Mouse (Mus musculus) T-cell, adult 66 days (primary cell): ENCODE results near the gene Aldh3a1. TPM values are rescaled to one million over a fixed set of nuclear protein-coding genes. Genes with fewer than 3 reads are reported as not detected.

ENCODE experiments used
- total RNA-seq, 2 experiments: library from RNA; stranded (reverse); gene quantifications; 3 replicates in 1 of 2; 4 replicates in 1 of 2; pipeline ENCODE4 v1.2.4; 2023

The Aldh3a1 gene
- not detected for total RNA-seq

GRCm38 (mm10) chr11:61207487-61208246 is at the start of gene Aldh3a1:
TSS of gene Aldh3a1 (plus strand) at chr11:61207537.

GRCm38 (mm10) chr11:61174821-61175658 is 32.3 kb upstream of the Aldh3a1 start, which contains the start of gene Usp22:
TSS of gene Usp22 (minus strand) at chr11:61175055.

GRCm38 (mm10) chr11:61266551-61267533 is 59.5 kb downstream of the Aldh3a1 start, which contains the start of gene Aldh3a2:
TSS of gene Aldh3a2 (minus strand) at chr11:61267464.

Other genes starting within 250 kb of the Aldh3a1 start
- not detected for gene Kcnj12, start 185.0 kb upstream of the Aldh3a1 start, total RNA-seq
- gene Tnfrsf13b, start 80.8 kb upstream of the Aldh3a1 start, total RNA-seq: 10 to 100 TPM; 10.9 to 11.9 TPM
- gene Usp22, start 32.5 kb upstream of the Aldh3a1 start, total RNA-seq: 10 to 100 TPM; 91.6 to 93.6 TPM
- gene Aldh3a2, start 59.9 kb downstream of the Aldh3a1 start, total RNA-seq: 10 to 100 TPM; 57.3 to 57.6 TPM
- under 1 TPM in 1 of 2 experiments, not detected in 1; 0.24 TPM for gene Slc47a2, start 135.3 kb downstream of the Aldh3a1 start, total RNA-seq
- not detected for gene Slc47a1, start 170.8 kb downstream of the Aldh3a1 start, total RNA-seq
- gene Rnf112, start 246.6 kb downstream of the Aldh3a1 start, total RNA-seq: not detected